Mouse (Mus musculus) limb, embryonic 14.5 days (tissue): Measurements from ENCODE around the gene Rit1. TPM values are rescaled to one million over a fixed set of nuclear protein-coding genes. Genes with fewer than 3 reads are reported as not detected.
"Not testable (repeated sequence)": the region's sequence is repeated elsewhere in the genome, so short reads cannot be mapped to it uniquely, and the experiment has no call there.

Source experiments
- ATAC-seq: fragments of 200-750 bp; cut with Nextera tagmentation; 2 replicates; pipeline ENCODE4 v1.8.0; 2017; ENCODE audit warnings: low read depth, moderate number of reproducible peaks, moderate TSS enrichment; ENCODE audit not compliant: low FRiP score
- DNase-seq: peaks from one replicate; pipeline ENCODE4 v3.0.0-alpha.2; 2015; ENCODE audit warnings: low spot score
- H3K27ac ChIP-seq: fragments of 300-500 bp; sonication (generic); replicated peaks from 2 replicates; pipeline ENCODE4 v1.5.1; 2014; ENCODE audit warnings: low read depth, mild to moderate bottlenecking, low read length, moderate library complexity, mixed read lengths
- H3K27me3 ChIP-seq: fragments of 300-500 bp; sonication (generic); 2 replicates; pipeline ENCODE4 v1.6.1; 2014; ENCODE audit warnings: low read length, mixed read lengths; ENCODE audit not compliant: control insufficient read depth, insufficient read depth
- H3K36me3 ChIP-seq: fragments of 300-500 bp; sonication (generic); 2 replicates; pipeline ENCODE4 v1.6.1; 2014; ENCODE audit warnings: mild to moderate bottlenecking, low read length, moderate library complexity, mixed read lengths; ENCODE audit not compliant: control insufficient read depth, insufficient read depth
- H3K4me1 ChIP-seq: fragments of 300-500 bp; sonication (generic); 2 replicates; pipeline ENCODE4 v1.6.1; 2014; ENCODE audit warnings: antibody characterized with exemption, low read length, mixed read lengths; ENCODE audit not compliant: control insufficient read depth, insufficient read depth
- H3K4me2 ChIP-seq: fragments of 300-500 bp; sonication (generic); replicated peaks from 2 replicates; pipeline ENCODE4 v1.6.1; 2014; ENCODE audit warnings: low read depth, mild to moderate bottlenecking, low read length, moderate library complexity; ENCODE audit not compliant: severe bottlenecking
- H3K4me3 ChIP-seq: fragments of 300-500 bp; sonication (generic); replicated peaks from 2 replicates; pipeline ENCODE4 v1.5.1; 2014; ENCODE audit warnings: low read length
- H3K9ac ChIP-seq: fragments of 300-500 bp; sonication (generic); 2 replicates; pipeline ENCODE4 v1.6.1; 2014; ENCODE audit warnings: mild to moderate bottlenecking, low read depth, low read length, moderate library complexity; ENCODE audit not compliant: severe bottlenecking
- H3K9me3 ChIP-seq: fragments of 300-500 bp; sonication (generic); 2 replicates; pipeline ENCODE4 v1.6.1; 2016; ENCODE audit warnings: low read length; ENCODE audit not compliant: control insufficient read depth
- WGBS: fragments of 180-500 bp; shearing (Covaris S2); extraction: QIAGEN DNeasy Blood & Tissue Kit; methylation state at CpG from one replicate; pipeline ENCODE4 v1.1.7; 2014; 5-methylcytosine and 5-hydroxymethylcytosine counted together
- polyA plus RNA-seq, 2 experiments: library from polyadenylated mRNA; depleted of rRNA in 1 of 2; stranded (reverse) in 1 of 2; unstranded in 1 of 2; fragments of >200 nt; fragmentation: Nextera tagmentation in 1 of 2; extraction: Ambion mirVana in 1 of 2; gene quantifications; 2 replicates each; pipeline versions ENCODE4 v1.2.1 to v1.2.3; 2012 to 2014

The Rit1 gene
- polyA plus RNA-seq, 2 experiments: 46.8 to 64.3 TPM

GRCm38 (mm10) chr3:88774939-88775841, 58.6 kb downstream of the Rit1 start, which contains the start of gene Syt11:
Syt11 (minus strand) TSS chr3:88775164.
- Histone ChIP-seq H3K9ac (peak within 1 kb of the TSS; percentile 38; the same call in 1 of the 2 replicates), H3K4me3 (peak within 1 kb of the TSS; percentile 34), H3K4me2 (peak within 1 kb of the TSS; percentile 45)
- H3K27ac ChIP-seq, H3K27me3 ChIP-seq, DNase-seq, H3K36me3 ChIP-seq, H3K4me1 ChIP-seq, H3K9me3 ChIP-seq: not testable (repeated sequence)
- peak; percentile 86 for ATAC-seq
- 11% methylated on average over 23 of the region's 51 CpGs for whole genome bisulfite sequencing

Other genes with a start within 250 kb of the Rit1 start
- 238 and 364 TPM in 2 replicates for gene Lmna, start 206.9 kb upstream of the Rit1 start, polyA plus RNA-seq (2012; rRNA removed)
- gene Lmna, start 206.9 kb upstream of the Rit1 start, polyA plus RNA-seq (2014; fragmentation: Nextera tagmentation; extraction: Ambion mirVana): 378 and 402 TPM in 2 replicates
- 49.3 and 60.8 TPM in 2 replicates for gene Mex3a, start 184.4 kb upstream of the Rit1 start, polyA plus RNA-seq (2012; rRNA removed)
- gene Mex3a, start 184.4 kb upstream of the Rit1 start, polyA plus RNA-seq (2014; fragmentation: Nextera tagmentation; extraction: Ambion mirVana): 26.7 and 33.1 TPM in 2 replicates
- 27.0 and 35.0 TPM in 2 replicates for gene Rab25, start 168.5 kb upstream of the Rit1 start, polyA plus RNA-seq (2012; rRNA removed)
- 52.7 and 70.4 TPM in 2 replicates for gene Rab25, start 168.5 kb upstream of the Rit1 start, polyA plus RNA-seq (2014; fragmentation: Nextera tagmentation; extraction: Ambion mirVana)
- 92.5 and 117 TPM in 2 replicates for gene Lamtor2, start 163.8 kb upstream of the Rit1 start, polyA plus RNA-seq (2012; rRNA removed)
- gene Lamtor2, start 163.8 kb upstream of the Rit1 start, polyA plus RNA-seq (2014; fragmentation: Nextera tagmentation; extraction: Ambion mirVana): 100 and 103 TPM in 2 replicates
- 90.4 and 112 TPM in 2 replicates for gene Ubqln4, start 163.1 kb upstream of the Rit1 start, polyA plus RNA-seq (2012; rRNA removed)
- 52.5 and 57.8 TPM in 2 replicates for gene Ubqln4, start 163.1 kb upstream of the Rit1 start, polyA plus RNA-seq (2014; fragmentation: Nextera tagmentation; extraction: Ambion mirVana)
- 422 and 466 TPM in 2 replicates for gene Ssr2, start 141.0 kb upstream of the Rit1 start, polyA plus RNA-seq (2012; rRNA removed)
- gene Ssr2, start 141.0 kb upstream of the Rit1 start, polyA plus RNA-seq (2014; fragmentation: Nextera tagmentation; extraction: Ambion mirVana): 307 and 325 TPM in 2 replicates
- 81.9 and 105 TPM in 2 replicates for gene Arhgef2, start 110.9 kb upstream of the Rit1 start, polyA plus RNA-seq (2012; rRNA removed)
- 84.7 and 94.8 TPM in 2 replicates for gene Arhgef2, start 110.9 kb upstream of the Rit1 start, polyA plus RNA-seq (2014; fragmentation: Nextera tagmentation; extraction: Ambion mirVana)
- gene Rxfp4, start 63.7 kb upstream of the Rit1 start, polyA plus RNA-seq (2012; rRNA removed): not detected in 2 replicates
- gene Rxfp4, start 63.7 kb upstream of the Rit1 start, polyA plus RNA-seq (2014; fragmentation: Nextera tagmentation; extraction: Ambion mirVana): 0.15 TPM in 1 of 2 replicates, not detected in the other
- gene Khdc4, start 31.0 kb upstream of the Rit1 start, polyA plus RNA-seq (2012; rRNA removed): 144 and 167 TPM in 2 replicates
- 78.0 and 89.1 TPM in 2 replicates for gene Khdc4, start 31.0 kb upstream of the Rit1 start, polyA plus RNA-seq (2014; fragmentation: Nextera tagmentation; extraction: Ambion mirVana)
- 15.3 and 17.5 TPM in 2 replicates for gene Syt11, start 58.3 kb downstream of the Rit1 start, polyA plus RNA-seq (2012; rRNA removed)
- 13.9 and 20.8 TPM in 2 replicates for gene Syt11, start 58.3 kb downstream of the Rit1 start, polyA plus RNA-seq (2014; fragmentation: Nextera tagmentation; extraction: Ambion mirVana)
- 29.0 and 29.9 TPM in 2 replicates for gene Gon4l, start 118.4 kb downstream of the Rit1 start, polyA plus RNA-seq (2012; rRNA removed)
- gene Gon4l, start 118.4 kb downstream of the Rit1 start, polyA plus RNA-seq (2014; fragmentation: Nextera tagmentation; extraction: Ambion mirVana): 14.2 and 15.9 TPM in 2 replicates
- 49.9 and 57.8 TPM in 2 replicates for gene Msto1, start 197.2 kb downstream of the Rit1 start, polyA plus RNA-seq (2012; rRNA removed)
- 43.0 and 47.0 TPM in 2 replicates for gene Msto1, start 197.2 kb downstream of the Rit1 start, polyA plus RNA-seq (2014; fragmentation: Nextera tagmentation; extraction: Ambion mirVana)
- gene Ash1l, start 233.8 kb downstream of the Rit1 start, polyA plus RNA-seq (2012; rRNA removed): 19.6 and 21.1 TPM in 2 replicates
- 21.5 and 25.0 TPM in 2 replicates for gene Ash1l, start 233.8 kb downstream of the Rit1 start, polyA plus RNA-seq (2014; fragmentation: Nextera tagmentation; extraction: Ambion mirVana)
- gene Dap3, start 234.3 kb downstream of the Rit1 start, polyA plus RNA-seq (2012; rRNA removed): 75.3 and 113 TPM in 2 replicates
- gene Dap3, start 234.3 kb downstream of the Rit1 start, polyA plus RNA-seq (2014; fragmentation: Nextera tagmentation; extraction: Ambion mirVana): 138 and 140 TPM in 2 replicates